Mouse (Mus musculus) heart, postnatal 0 days (tissue): ENCODE results near the gene Clec3b.

Experiments used
- CTCF ChIP-seq: IDR thresholded peaks from 2 replicates; pipeline ENCODE4 v1.5.1; 2016; ENCODE audit warnings: antibody characterized with exemption, control low read depth, low read depth
- EP300 ChIP-seq: IDR thresholded peaks from 2 replicates; pipeline ENCODE4 v1.6.1; 2016; ENCODE audit warnings: antibody characterized with exemption, low read depth

DNA sequence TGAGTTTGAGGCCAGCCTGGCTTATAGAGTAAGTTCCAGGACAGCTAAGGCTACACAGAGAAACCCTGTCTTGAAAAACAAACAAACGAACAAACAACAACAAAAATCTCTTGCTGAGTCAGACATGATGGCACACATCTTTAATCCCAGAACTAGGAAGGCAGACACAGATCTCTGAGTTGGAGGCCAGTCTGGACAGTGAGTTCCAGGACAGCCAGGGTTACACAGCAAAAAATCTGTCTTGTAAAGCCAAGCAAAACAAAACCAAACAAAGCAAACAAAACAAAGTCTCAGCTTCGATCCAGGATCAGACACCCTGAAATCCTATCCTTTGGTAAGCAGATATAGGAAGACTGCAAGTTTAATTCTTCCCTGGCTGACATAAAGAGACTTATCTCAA, 11.0 kb downstream of the Clec3b start:
- TF ChIP-seq CTCF (no peak), EP300 (no peak)
